Mouse (Mus musculus) ovary, postnatal 36 days (tissue): ENCODE results near the gene Entpd8.

ENCODE experiments used
- DNase-seq: peaks from one replicate; pipeline ENCODE4 v3.0.0; 2022; ENCODE audit warnings: low spot score, mixed read lengths

The Entpd8 gene

DNA sequence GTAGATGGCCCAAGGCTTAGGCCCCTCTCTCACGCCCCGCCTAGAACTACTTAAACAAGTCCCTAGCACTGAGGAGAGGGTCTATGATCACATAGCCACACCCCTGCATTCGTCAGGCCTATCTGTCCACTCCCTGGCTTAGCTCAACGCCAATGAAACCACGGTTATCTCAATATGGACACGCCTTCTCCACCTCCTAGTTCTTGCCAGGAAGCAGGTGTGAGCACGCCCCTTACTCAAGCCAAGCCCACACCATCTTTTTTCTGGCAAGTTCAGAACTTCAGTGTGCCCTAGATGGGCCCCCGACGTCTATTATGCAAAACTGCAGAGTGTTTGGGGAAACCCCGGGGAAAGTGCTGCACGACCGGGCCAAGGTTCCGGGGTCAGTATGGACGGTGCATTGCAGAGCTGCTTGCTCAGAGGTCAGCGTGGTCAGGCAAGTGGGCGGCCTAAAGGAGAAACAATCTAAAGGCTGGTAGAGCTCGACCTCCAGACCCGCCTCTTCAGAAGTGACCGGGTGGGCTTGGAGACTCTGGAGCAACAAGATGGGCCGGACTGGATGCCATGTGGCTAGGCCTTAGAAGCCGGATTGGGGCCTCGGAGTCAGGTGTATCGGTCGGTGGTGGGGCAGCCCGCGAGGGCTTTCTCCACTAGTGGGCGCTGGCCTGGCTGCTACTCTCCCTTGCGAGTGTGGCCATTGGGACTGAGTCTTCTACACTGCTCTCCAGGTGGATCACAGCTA, 15.2 kb downstream of the Entpd8 start, which contains the start of gene Noxa1:
Noxa1 (minus strand) TSS at position 41 of the 742 bp plus-strand sequence.
- no peak for DNase-seq

DNA sequence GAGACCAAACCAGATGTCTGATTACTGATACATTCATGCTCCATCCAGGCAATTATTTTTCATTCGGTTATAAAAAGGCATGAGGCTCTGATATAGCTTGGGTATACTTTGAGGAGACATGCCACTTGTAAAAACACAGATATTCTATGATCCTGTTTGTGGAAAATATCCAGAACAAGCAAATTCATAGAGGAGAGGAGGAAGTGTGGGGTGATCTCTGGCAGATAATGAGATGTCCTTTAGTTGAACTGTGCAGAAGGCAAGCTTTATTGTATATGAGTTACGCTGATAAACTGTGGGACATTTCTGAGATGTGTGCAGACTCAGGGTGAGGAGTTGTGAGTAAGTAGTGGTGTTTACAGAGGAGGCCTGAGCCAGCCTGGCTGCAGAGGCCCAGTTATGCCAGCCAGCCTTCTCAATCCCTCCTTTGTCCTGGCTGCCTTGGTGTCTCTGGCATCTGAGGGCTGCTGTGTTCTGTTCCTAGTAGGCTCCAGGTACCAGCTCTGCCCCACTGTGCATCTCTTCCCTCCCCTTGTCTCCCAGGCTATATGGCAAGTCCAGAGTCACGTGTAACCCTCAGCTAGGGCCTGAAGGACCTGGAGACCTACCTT, 18.0 kb downstream of the Entpd8 start:
- no peak for DNase-seq

DNA sequence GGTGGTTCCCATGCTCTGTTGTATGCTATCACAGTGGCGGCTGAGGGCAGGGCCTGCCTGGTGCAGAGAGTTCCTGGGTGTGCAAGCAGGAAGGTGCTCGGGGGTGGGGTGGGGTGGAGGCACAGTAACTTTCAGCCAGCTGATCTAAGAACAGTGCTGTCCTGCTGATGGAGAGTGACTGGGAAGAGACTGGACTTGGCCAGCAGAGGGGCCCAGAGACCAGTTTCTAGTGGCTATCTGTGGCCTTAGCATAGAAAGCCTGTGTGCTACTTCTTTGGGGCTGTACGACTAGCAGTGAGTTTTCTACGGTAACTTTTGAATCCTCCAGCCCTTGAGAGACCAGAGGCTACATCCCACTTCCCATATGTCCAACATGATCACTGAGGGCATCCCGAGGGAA, 18.9 kb downstream of the Entpd8 start:
- DNase-seq = peak; percentile 31

DNA sequence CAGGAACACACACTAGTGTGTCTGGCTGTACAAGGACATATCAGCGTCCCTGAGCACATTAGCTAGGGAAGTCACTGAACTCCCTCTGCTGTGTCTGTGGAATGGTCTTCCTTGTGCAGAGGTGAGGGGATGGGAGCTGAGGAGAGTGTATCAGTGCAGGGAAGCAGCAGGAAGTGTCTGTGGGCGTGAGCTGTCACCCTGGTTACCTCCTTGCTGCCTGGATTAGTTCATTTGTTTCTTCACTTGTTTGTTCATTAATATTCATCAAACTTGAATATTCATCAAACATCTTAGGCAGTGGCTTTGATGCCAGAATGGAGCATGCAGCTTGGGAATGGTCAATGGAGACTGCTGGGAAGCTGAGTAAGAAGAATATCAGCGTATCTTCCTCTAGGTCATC, 19.6 kb downstream of the Entpd8 start:
- DNase-seq = no peak

DNA sequence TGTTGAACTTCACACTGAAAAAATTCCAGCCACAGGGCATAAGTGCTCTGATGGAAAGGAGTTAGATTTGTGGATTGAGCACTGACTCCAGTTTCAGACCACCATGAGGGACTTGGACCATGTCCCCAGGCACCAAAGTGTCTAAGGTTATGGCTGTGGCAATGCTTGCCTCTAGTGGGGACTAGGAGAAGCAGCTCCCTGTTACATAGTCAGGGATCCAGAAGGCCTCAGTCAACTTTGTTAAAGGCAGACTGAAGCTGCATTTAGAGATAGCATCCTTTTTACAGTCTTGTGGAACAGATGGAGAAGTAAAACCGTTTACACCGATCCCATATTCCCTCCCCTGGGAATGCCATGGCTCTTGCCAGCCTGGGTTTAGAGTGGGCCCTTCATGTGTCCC, 24.0 kb downstream of the Entpd8 start:
- DNase-seq = no peak

DNA sequence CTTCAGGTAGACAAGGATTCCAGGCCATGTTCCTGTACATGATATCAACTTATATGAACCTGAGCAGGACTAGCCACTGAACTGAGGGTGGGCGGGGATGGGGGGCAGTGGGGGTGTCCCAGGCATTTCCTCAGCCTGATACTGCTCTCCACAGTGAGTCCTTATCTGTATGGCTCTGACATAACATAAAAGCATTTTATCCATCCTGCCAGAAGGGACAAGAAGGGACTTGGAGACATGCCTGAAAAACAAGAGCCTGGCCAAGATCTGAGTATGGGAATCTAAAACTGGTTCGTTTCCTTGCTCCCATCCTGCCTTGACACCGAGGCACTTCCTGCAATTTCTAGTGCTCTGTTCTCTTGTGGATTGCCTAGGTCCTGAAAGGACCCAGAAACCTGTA, 25.9 kb downstream of the Entpd8 start:
- DNase-seq = no peak

DNA sequence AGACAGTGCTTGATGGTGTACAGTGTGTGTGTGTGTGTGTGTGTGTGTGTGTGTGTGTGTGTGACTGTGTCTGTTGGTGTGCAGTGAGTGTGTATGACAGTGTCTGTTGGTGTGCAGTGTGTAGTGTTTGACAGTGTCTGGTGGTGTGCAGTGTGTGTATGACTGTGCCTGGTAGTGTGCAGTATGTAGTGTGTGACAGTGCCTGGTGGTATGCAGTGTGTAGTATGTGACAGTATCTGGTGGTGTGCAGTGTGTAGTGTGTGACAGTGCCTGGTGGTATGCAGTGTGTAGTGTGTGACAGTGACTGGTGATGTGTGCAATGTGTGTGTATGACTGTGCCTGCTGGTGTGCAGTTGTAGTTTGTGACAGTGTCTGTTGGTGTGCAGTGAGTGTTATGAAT, 29.4 kb downstream of the Entpd8 start:
- DNase-seq = no peak

DNA sequence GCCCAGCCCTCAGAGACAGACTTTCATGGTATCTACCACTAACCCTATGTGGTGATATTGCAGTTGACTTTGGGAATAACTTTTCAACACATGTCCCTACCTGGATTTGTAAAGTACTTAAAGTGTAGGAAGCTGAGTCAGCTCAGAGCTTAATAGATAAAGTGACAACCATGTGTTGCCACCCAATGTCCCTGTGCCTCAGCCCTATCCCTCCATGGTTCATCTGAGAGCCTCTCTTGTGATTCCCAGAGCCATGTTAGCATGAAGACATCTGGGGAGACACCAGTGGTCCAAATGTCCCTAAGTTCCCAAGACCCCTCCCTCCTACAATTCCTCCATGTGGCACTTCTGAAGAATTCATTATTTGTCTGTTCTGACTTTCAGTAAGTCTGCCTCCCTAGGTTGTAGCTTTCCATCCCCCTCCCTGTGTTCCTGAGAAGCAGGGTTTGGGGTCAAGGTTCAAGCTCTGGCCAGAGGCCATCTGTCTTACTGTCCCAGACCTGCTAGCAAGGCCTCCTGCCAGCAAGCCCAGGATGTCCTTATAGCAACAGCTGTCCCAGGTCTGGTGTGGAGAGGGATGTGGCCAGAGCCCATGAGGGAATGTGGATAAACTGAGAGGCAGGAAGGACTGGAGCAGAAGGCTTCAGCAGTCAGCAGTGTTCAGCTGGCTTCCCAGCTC, 30.5 kb downstream of the Entpd8 start:
- no peak for DNase-seq

DNA sequence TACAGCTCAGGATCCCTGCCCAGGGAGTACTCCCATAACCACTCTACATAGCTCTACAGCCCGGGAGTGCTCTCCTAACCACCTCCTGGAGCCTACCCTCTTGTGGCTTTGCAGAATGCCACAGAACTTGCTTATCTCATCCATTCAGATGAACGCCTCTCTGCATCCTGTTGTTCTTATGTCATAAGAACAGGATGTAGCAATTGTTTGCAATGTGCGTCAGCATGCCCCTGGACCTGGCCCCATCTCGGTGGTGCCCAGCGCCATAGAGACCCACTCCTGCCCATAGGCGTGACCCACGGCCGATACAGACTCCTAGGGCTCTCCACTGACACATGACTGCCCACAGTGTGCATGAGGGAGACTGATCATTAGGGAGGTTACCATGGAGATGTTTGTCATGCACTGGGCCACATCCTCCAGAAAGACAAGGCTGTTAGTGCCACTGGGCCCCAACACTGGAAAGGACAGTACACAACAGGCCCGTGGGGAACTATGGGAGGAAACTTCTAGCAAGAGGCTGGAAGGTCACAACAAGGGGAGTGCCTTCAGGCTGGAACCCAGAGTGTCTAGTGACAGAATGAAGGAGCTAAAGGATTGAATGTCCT, 31.2 kb downstream of the Entpd8 start:
- no peak for DNase-seq

DNA sequence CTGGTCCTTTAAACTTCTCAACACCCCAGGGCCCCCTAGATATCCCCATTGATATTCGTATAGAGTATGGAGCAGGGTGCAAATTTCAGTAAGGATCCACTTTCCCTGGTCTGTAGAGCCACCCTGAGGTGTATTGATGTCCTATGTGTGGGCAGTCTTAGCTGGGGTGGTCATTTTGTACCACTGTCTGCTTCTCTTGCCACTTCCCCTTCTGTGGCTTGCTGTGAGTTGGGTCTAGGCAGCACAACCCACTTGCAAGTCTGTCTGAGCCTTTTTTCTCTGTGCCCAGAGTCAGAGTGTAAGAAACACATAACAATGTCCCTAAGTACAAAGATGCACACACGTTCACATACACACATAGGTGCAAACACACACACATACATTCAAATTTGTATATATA, 34.2 kb downstream of the Entpd8 start:
- DNase-seq = no peak

DNA sequence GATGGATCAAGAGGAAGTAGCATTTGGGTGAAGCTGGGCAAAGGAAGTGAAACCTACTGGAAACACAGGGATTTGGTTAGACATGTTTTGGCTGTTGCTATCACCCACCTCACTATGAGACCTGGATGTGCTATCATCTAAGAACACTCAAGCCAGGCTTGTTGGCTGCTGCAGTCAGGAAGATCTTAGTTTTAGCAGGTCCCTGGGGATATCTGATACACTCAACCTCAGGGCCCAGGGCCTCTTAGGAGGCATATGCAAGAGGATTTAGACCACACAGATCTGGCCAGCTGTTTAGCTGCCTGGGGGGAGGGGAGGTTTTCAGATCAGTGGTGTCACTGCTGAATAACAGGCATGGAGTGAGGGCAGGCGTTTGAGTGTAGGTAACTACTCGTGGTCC, 35.3 kb downstream of the Entpd8 start:
- no peak for DNase-seq

DNA sequence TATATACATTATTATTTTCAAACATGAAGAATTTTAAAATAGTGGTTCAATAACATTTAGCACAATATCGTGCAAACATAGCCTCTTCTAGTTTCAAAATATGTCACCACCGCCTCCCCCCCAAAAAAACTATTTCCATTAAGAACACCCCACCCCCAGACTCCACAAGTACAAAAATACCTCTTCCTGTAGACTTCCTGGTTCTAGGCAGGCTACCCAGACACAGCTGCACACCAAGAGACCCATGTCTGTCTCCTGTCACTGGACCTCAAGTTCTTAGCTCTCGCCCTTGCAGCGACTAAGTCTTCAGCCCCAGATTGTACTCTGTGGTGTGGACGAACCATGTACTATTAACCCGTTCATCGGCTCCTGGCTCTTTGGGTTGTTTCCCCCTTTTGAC, 40.9 kb downstream of the Entpd8 start:
- no peak for DNase-seq

DNA sequence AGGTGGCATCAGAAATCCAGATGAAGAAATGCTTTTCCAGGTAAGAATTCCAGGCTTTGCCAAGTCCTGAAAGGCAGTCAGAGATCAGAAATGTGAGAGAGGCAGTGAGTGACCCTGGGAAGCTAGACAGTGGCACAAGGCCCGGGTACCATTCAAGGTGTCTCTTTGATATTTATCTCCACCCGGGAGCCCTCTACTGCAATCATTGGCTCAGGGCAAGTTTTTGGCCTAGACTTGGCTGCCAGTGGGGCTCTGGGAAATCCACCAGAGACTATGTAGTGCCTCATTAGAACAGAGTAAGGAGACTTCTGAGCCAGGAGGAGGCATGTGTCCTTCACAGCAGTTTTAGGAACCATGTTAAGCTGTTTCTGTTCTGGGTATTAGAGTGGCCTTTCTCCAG, 42.6 kb downstream of the Entpd8 start:
- no peak for DNase-seq

DNA sequence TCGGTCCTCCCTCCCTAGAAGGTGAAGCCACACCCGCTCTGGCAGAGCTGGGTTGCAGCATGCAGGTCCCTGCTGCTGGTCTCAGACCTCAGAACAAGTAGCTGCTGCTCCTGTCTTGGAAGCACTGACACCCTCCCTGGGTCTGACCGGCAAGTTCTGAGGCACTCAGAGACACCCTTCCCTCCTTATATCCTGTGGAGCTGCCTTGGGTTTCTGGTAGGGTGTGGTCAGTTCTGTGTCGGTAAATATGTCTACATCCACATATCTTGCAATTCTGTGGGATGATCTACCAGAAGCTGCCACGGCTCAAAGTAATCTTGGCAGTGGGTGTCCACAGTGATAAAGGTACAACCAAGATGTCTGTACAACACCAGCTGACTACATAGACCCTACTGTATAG, 43.4 kb downstream of the Entpd8 start:
- DNase-seq = no peak

DNA sequence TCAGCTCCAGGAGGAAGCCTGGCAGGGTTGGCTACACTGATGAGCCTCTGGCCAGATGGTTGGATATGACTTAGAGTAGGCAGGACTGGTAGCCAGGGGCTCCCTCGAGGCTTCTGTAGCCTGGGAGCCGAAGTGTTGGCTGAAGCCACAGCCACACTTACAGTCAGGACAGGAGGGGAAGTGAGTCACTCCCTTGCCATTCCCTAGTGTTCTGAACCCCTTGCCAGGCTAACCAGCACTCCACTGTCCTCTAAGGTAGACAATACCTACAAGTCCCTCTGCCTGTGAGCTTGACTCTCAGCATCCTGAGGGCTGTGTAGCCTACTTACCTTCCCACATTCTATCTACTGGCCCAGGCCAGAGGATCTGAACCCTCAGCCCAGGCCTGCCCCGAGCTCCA, 44.3 kb downstream of the Entpd8 start:
- DNase-seq = no peak

DNA sequence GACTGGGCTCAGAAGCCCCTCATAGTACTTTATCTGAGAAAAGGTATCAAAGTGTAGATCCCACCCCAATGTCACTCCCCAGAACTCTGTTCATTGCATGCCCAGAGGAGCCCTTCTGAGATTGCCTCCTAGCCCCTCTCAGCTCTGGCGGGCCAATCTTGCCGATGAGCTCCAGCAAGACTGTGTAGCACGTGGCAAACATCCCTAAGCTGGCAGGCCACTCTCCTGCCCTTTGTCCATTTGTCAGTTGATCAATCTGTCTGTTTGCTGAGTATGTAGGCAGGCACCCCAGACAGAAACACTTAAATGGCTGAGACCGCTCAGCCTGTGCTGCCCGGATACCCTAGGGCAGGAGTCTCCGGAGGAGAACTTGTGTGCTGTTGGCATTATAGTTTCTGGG, 45.0 kb downstream of the Entpd8 start:
- DNase-seq = no peak

DNA sequence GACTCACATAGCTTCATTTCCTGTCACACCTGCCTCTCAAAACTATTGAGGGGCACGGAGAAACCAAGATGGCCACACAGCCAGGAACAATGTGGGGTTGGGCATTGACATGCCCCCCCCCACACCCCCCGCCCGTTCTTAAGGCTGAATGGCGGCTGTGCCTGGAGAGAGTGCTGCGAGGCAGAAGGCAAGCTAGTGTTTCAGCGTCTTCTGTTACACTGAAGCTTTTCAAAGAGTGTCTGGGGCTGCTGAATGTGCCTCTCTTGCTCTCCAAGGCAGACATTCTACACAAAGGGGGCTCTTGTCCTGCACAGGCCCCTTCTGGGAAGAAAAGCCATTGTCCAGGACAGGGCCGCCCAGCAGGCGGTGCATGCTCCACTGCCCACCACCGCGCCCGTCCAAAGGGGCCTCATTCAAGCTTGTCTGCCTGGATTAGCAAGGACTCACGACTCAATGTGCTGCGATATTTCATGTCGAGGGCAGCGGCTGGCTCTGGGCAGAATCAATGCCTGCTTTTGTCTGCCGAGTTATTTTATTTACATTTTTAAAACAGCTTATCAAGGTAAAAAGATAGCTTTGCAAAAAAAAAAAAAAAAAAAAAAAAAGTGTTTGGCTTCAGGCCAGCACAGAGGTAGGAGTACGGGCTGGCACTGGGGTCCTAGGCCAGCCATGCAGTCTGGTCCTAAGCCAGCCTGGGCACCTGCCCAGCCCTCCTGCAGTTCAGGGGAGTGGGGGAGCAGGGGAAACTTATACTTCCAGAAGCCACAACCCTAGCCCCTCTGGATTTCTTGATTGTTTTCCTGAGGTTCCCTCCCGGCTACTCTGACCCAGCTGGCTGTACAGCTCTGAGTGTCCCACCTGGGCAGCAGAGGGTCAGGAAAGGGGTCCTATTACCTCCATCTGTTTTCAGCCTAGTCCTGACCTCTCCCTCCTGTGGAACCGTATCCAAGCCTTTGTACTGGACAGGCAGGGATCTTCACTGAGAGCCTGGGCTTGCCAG, 46.2 kb downstream of the Entpd8 start:
- peak; percentile 42 for DNase-seq

DNA sequence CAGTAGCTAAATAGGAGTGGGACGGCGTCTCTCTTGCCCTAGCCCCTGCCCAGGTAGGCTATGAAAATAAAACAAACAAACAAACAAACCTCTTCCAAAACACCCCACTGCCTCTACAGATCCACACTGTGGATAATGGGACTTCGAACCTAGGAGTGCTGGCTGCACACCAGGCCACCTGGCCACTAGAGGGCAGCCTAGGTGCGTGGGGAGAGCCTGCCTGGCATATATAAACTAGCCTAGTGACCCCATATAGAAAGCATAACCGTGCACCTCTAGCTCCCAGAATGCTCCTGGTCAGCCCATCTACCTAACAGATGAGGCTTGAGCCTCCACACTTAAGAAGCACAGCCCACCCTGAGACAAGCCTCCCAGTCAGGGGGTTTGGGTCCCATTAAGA, 47.1 kb downstream of the Entpd8 start:
- DNase-seq = peak; percentile 54

DNA sequence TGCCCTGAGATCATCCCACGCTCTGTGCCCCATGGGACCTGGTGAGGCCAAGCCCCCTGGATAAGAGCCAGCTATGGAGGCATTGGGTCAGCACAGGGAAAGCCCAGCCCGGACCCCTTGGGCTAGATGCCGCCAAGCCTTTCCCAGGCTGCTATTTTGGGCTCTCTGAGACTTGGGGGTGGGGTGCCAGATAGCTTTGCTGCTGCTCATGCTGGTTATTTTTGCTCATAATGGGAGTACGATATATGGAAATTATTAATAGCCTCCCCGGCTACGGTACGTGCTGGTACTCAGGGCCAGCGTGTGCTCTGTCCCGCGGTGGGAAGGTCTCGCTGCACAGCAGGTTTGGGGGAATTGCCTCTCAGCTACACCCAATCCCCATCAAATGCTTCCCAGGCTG, 48.0 kb downstream of the Entpd8 start:
- no peak for DNase-seq

DNA sequence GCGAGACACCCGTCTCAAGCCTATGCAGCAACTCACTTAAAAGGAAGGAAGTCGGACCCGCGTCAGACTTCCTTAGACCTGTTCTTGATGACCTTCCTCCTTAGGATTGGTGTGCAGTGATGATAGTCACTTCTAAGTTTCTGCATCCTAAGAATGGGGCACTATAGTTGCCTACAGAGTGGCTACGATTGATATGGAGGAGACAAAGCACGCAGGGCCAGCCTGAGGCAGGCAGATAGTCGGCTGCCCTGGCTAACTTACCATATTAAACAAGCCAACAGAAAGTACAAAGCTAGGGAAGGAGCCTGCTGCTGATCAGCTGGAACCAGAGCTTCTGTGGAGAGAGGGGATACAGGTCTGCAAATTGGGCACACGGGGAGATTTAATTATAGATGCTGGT, 51.5 kb downstream of the Entpd8 start:
- no peak for DNase-seq
